Mouse (Mus musculus): ENCODE data around the gene Hecw2. TPM values are rescaled to one million over a fixed set of nuclear protein-coding genes. Genes with fewer than 3 reads are reported as not detected.
A peak's percentile ranks its signal among the peaks of the same experiment; 100 is the strongest.

Gene Hecw2
- total and polyA plus RNA-seq, 3 experiments, result 0.27 TPM; not detected in 2

- DNase-seq (ENCODE audit: low spot score), result no peak
- TF ChIP-seq CTCF (IDR thresholded peaks at IDR 0.05; ENCODE audit: low read depth, low read length) (no peak), GATA1 (IDR thresholded peaks at IDR 0.05; ENCODE audit: borderline replicate concordance, low read length) (no peak), TAL1 (conservative IDR thresholded peaks at IDR 0.05; ENCODE audit: low read depth, low read length) (no peak), POLR2AphosphoS5 (IDR thresholded peaks at IDR 0.05; ENCODE audit: insufficient replicate concordance, low read depth, low read length) (no peak)
- H3K36me3 ChIP-seq (replicated peaks), result no peaks in the 10 kb centered on the region
- H3K4me3 ChIP-seq (ENCODE audit: low read depth, low read length), result no peak overlapping the region
- no peaks in the 10 kb centered on the region for H3K4me1 ChIP-seq (ENCODE audit: insufficient read depth, low read depth, low read length)
- no peaks in the 10 kb centered on the region for H3K9me3 ChIP-seq (replicated peaks)
- H3K27me3 ChIP-seq (ENCODE audit: insufficient read depth, low read length), result peaks cover 5% of the 10 kb centered on the region
- ATAC-seq (ENCODE audit: extremely low read depth, insufficient number of reproducible peaks, low FRiP score, poor library complexity, severe bottlenecking), result no peak
Measured at GRCm38 (mm10) chr1:53824446-53825337, 370.3 kb downstream of the Hecw2 start.

GRCm38 (mm10) chr1:53823687-53824445, 371.1 kb downstream of the Hecw2 start:
- Histone ChIP-seq H3K36me3 (replicated peaks) (no peaks in the 10 kb centered on the region), H3K4me1 (ENCODE audit: insufficient read depth, low read depth, low read length) (no peaks in the 10 kb centered on the region), H3K27me3 (ENCODE audit: insufficient read depth, low read length) (peaks cover 4% of the 10 kb centered on the region), H3K9me3 (replicated peaks) (no peaks in the 10 kb centered on the region), H3K4me3 (ENCODE audit: low read depth, low read length) (no peak overlapping the region)
- TF ChIP-seq GATA2 (IDR thresholded peaks at IDR 0.05; ENCODE audit: borderline replicate concordance, low read depth, low read length) (no peak), CTCF (IDR thresholded peaks at IDR 0.05; ENCODE audit: low read depth, low read length) (no peak), TAL1 (conservative IDR thresholded peaks at IDR 0.05; ENCODE audit: low read depth, low read length) (no peak), POLR2AphosphoS5 (IDR thresholded peaks at IDR 0.05; ENCODE audit: insufficient replicate concordance, low read depth, low read length) (no peak), GATA1 (IDR thresholded peaks at IDR 0.05; ENCODE audit: borderline replicate concordance, low read length) (no peak)
- DNase-seq (ENCODE audit: low spot score) (no peak), ATAC-seq (ENCODE audit: extremely low read depth, insufficient number of reproducible peaks, low FRiP score, poor library complexity, severe bottlenecking) (peak; percentile 49)

GRCm38 (mm10) chr1:53821983-53822382, 373.0 kb downstream of the Hecw2 start:
- ATAC-seq (ENCODE audit: extremely low read depth, insufficient number of reproducible peaks, low FRiP score, poor library complexity, severe bottlenecking) (no peak), DNase-seq (ENCODE audit: low spot score) (no peak)
- TF ChIP-seq GATA2 (IDR thresholded peaks at IDR 0.05; ENCODE audit: borderline replicate concordance, low read depth, low read length) (no peak), POLR2AphosphoS5 (IDR thresholded peaks at IDR 0.05; ENCODE audit: insufficient replicate concordance, low read depth, low read length) (no peak), GATA1 (IDR thresholded peaks at IDR 0.05; ENCODE audit: borderline replicate concordance, low read length) (no peak), TAL1 (conservative IDR thresholded peaks at IDR 0.05; ENCODE audit: low read depth, low read length) (no peak), CTCF (IDR thresholded peaks at IDR 0.05; ENCODE audit: low read depth, low read length) (no peak)
- Histone ChIP-seq H3K9me3 (replicated peaks) (no peaks in the 10 kb centered on the region), H3K4me3 (ENCODE audit: low read depth, low read length) (no peak overlapping the region), H3K36me3 (replicated peaks) (no peaks in the 10 kb centered on the region), H3K4me1 (ENCODE audit: insufficient read depth, low read depth, low read length) (no peaks in the 10 kb centered on the region), H3K27me3 (ENCODE audit: insufficient read depth, low read length) (peaks cover 4% of the 10 kb centered on the region)

GRCm38 (mm10) chr1:53820041-53820632, 374.8 kb downstream of the Hecw2 start:
- no peak for ATAC-seq (ENCODE audit: extremely low read depth, insufficient number of reproducible peaks, low FRiP score, poor library complexity, severe bottlenecking)
- H3K9me3 ChIP-seq (replicated peaks), result no peaks in the 10 kb centered on the region
- peaks cover 4% of the 10 kb centered on the region for H3K27me3 ChIP-seq (ENCODE audit: insufficient read depth, low read length)

GRCm38 (mm10) chr1:53818072-53818862, 376.7 kb downstream of the Hecw2 start:
- no peaks in the 10 kb centered on the region for H3K9me3 ChIP-seq (replicated peaks)
- no peak overlapping the region for H3K4me3 ChIP-seq (ENCODE audit: low read depth, low read length)
- H3K4me1 ChIP-seq (ENCODE audit: insufficient read depth, low read depth, low read length), result no peaks in the 10 kb centered on the region
- TF ChIP-seq POLR2AphosphoS5 (IDR thresholded peaks at IDR 0.05; ENCODE audit: insufficient replicate concordance, low read depth, low read length) (no peak), GATA1 (IDR thresholded peaks at IDR 0.05; ENCODE audit: borderline replicate concordance, low read length) (no peak), CTCF (IDR thresholded peaks at IDR 0.05; ENCODE audit: low read depth, low read length) (no peak), TAL1 (conservative IDR thresholded peaks at IDR 0.05; ENCODE audit: low read depth, low read length) (no peak), GATA2 (IDR thresholded peaks at IDR 0.05; ENCODE audit: borderline replicate concordance, low read depth, low read length) (no peak)
- peaks cover 7% of the 10 kb centered on the region for H3K27me3 ChIP-seq (ENCODE audit: insufficient read depth, low read length)
- ATAC-seq (ENCODE audit: extremely low read depth, insufficient number of reproducible peaks, low FRiP score, poor library complexity, severe bottlenecking) (no peak), DNase-seq (ENCODE audit: low spot score) (no peak)
- H3K36me3 ChIP-seq (replicated peaks), result no peaks in the 10 kb centered on the region

More at GRCm38 (mm10) chr1:53820041-53820632, 374.8 kb downstream of the Hecw2 start:
- TF ChIP-seq TAL1 (conservative IDR thresholded peaks at IDR 0.05; ENCODE audit: low read depth, low read length), result no peak
- no peak for TF ChIP-seq GATA1 (IDR thresholded peaks at IDR 0.05; ENCODE audit: borderline replicate concordance, low read length)
- no peaks in the 10 kb centered on the region for H3K36me3 ChIP-seq (replicated peaks)
- DNase-seq (ENCODE audit: low spot score), result no peak
- H3K4me3 ChIP-seq (ENCODE audit: low read depth, low read length), result no peak overlapping the region
- no peaks in the 10 kb centered on the region for H3K4me1 ChIP-seq (ENCODE audit: insufficient read depth, low read depth, low read length)

All from G1E (cell line).